13 mouse cellular contexts compared by ENCODE assay signal in the genomic region with DNA sequence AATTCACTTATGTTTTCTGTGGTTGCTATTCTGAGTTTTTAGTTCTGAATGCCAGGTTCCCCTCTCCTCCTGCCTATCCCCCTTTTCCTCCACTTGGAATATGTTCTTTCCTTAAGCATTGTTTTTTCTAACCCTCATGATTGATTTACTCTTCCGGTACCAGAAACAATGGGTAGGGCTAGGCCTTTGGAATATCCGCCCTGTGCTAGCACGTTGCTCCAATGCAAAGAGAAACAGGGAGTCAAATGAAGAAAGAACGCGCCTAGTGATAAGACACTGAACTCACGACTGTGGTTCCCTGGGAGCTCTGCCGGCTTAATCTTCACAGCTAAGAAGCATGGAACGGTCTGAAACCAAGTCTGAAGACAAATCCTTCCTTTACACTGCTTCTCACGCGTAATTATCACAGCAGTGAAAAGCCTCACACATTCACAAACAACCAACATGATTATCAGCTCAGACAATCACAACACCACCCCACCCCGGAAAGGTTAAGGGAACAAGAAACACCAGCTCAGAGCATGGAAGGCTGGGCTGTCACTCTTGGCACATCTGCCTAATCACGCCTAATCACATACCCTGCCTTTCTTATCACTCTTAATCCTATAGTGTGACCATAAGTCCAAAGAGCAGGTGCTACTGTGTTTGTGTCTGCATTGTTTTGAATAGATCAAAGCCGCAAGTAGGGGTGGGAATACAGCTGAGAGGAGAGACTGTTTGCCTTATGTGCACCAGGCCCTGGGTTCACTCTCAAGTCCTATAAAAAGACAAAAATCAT.
A peak's percentile ranks its signal among the peaks of the same experiment; 100 is the strongest.
DNase-seq lines count a peak whose midpoint lies in the region; ATAC-seq and TF ChIP-seq lines count a peak whose summit lies in the region.
"Had no signal": no experiment of that assay in that cellular context is flagged by ENCODE, and none has a peak within 500 bp of the region (broad histone marks: within the 10 kb centered on the region; RNA-seq: fewer than 3 reads in every experiment).

No protein-coding gene starts in this region.

- no peak overlapping the region for H3K4me2 ChIP-seq in embryonic facial prominence, embryonic 13.5 days
- H3K4me2 ChIP-seq in heart, embryonic 14.5 days (ENCODE audit: low read length), result no peak overlapping the region
- H3K4me2 ChIP-seq in midbrain, embryonic 15.5 days, result no peak overlapping the region
- H3K4me2 ChIP-seq: liver, embryonic 11.5 days had no signal

- no peak overlapping the region for H3K9ac ChIP-seq in embryonic facial prominence, embryonic 13.5 days
- H3K9ac ChIP-seq in heart, embryonic 14.5 days (ENCODE audit: low read length), result no peak overlapping the region
- no peak overlapping the region for H3K9ac ChIP-seq in midbrain, embryonic 15.5 days

- no peak for TF ChIP-seq POLR2A in small intestine, adult 2 months (IDR thresholded peaks at IDR 0.05; ENCODE audit: low read depth, low read length)

- no peak for TF ChIP-seq CTCF in small intestine, adult 2 months (IDR thresholded peaks at IDR 0.05; ENCODE audit: extremely low read depth, insufficient read length, insufficient replicate concordance, low read depth, low read length)

- peaks cover 20% of the 10 kb centered on the region for H3K4me1 ChIP-seq in embryonic facial prominence, embryonic 13.5 days
- H3K4me1 ChIP-seq in embryonic facial prominence, embryonic 10.5 days, result peaks cover 22% of the 10 kb centered on the region
- peaks cover 27 to 40% of the 10 kb centered on the region in 2 experiments for H3K4me1 ChIP-seq in heart, embryonic 14.5 days (ENCODE audit: control insufficient read depth in 2 of 2, insufficient read depth in 2 of 2, low read length in 2 of 2)
- H3K4me1 ChIP-seq in midbrain, embryonic 10.5 days, result peaks cover 41% of the 10 kb centered on the region
- peaks cover 14% of the 10 kb centered on the region for H3K4me1 ChIP-seq in midbrain, embryonic 15.5 days
- peaks cover 22% of the 10 kb centered on the region; the same call in 1 of the 2 replicates for H3K4me1 ChIP-seq in small intestine, adult 2 months (ENCODE audit: control insufficient read depth, insufficient read depth, insufficient read length, low read length)

- 73% methylated on average over 13 of the region's 13 CpGs for WGBS in embryonic facial prominence, embryonic 13.5 days
- WGBS in embryonic facial prominence, embryonic 10.5 days, result 66% methylated on average over 13 of the region's 13 CpGs
- 30% methylated on average over 13 of the region's 13 CpGs for WGBS in heart, embryonic 14.5 days
- whole genome bisulfite sequencing in midbrain, embryonic 10.5 days, result 36% methylated on average over 13 of the region's 13 CpGs
- WGBS in midbrain, embryonic 15.5 days, result 31% methylated on average over 13 of the region's 13 CpGs
- WGBS in small intestine, adult 2 months, result 18% methylated on average over 13 of the region's 13 CpGs

- ATAC-seq in embryonic facial prominence, embryonic 13.5 days (ENCODE audit: insufficient number of reproducible peaks, insufficient read depth, low FRiP score, low TSS enrichment, low read depth), result no peak
- no peak for ATAC-seq in heart, embryonic 14.5 days (ENCODE audit: insufficient number of reproducible peaks, insufficient read depth, low FRiP score, low read depth)
- ATAC-seq in midbrain, embryonic 15.5 days (replicated peaks), result no peak
- ATAC-seq: hindbrain, postnatal 0 days had no signal

- no peak overlapping the region for H3K4me3 ChIP-seq in embryonic facial prominence, embryonic 13.5 days
- H3K4me3 ChIP-seq in embryonic facial prominence, embryonic 10.5 days, result no peak overlapping the region
- no peak overlapping the region for H3K4me3 ChIP-seq in heart, embryonic 14.5 days (ENCODE audit: control insufficient read depth in 1 of 2, insufficient read depth in 1 of 2, low read depth in 1 of 2, low read length in 2 of 2)
- no peak overlapping the region for H3K4me3 ChIP-seq in midbrain, embryonic 10.5 days
- H3K4me3 ChIP-seq in midbrain, embryonic 15.5 days, result no peak overlapping the region
- H3K4me3 ChIP-seq in small intestine, adult 2 months (ENCODE audit: low read depth, low read length), result no peak overlapping the region

- H3K27me3 ChIP-seq in embryonic facial prominence, embryonic 13.5 days, result no peaks in the 10 kb centered on the region
- H3K27me3 ChIP-seq in embryonic facial prominence, embryonic 10.5 days (replicated peaks; ENCODE audit: low read depth, poor library complexity, severe bottlenecking), result 0 out of 2 replicates have a peak, but pooled peaks cover 8% of the 10 kb centered on the region
- H3K27me3 ChIP-seq in heart, embryonic 14.5 days (ENCODE audit: control insufficient read depth, insufficient read depth, low read length), result no peaks in the 10 kb centered on the region
- peaks cover 72% of the 10 kb centered on the region for H3K27me3 ChIP-seq in midbrain, embryonic 10.5 days (ENCODE audit: low read depth, poor library complexity, severe bottlenecking)
- no peaks in the 10 kb centered on the region for H3K27me3 ChIP-seq in midbrain, embryonic 15.5 days (replicated peaks)
- no peaks in the 10 kb centered on the region for H3K27me3 ChIP-seq in small intestine, adult 2 months (ENCODE audit: control insufficient read depth, insufficient read depth, low read length)

- no peaks in the 10 kb centered on the region for H3K9me3 ChIP-seq in embryonic facial prominence, embryonic 13.5 days
- H3K9me3 ChIP-seq in embryonic facial prominence, embryonic 10.5 days, result 0 out of 2 replicates have a peak, but pooled peaks cover 9% of the 10 kb centered on the region
- H3K9me3 ChIP-seq in heart, embryonic 14.5 days (ENCODE audit: control insufficient read depth, low read length), result 0 out of 2 replicates have a peak, but pooled peaks cover 4% of the 10 kb centered on the region
- peaks cover 14% of the 10 kb centered on the region for H3K9me3 ChIP-seq in midbrain, embryonic 10.5 days (replicated peaks)
- no peaks in the 10 kb centered on the region for H3K9me3 ChIP-seq in midbrain, embryonic 15.5 days

- DNase-seq in embryonic facial prominence, embryonic 10.5 days (ENCODE audit: low spot score), result no peak
- no peak for DNase-seq in heart, adult 8-10 months (ENCODE audit: low spot score)
- DNase-seq in midbrain, embryonic 10.5 days (ENCODE audit: low spot score), result no peak
- no peak for DNase-seq in adrenal gland, adult 8-10 months
- DNase-seq: adrenal gland, postnatal 10 days; cerebellum, postnatal 25 days; thymus, adult 2 months had no signal

- peak overlapping the region; percentile 33; the same call in 1 of the 2 replicates for H3K27ac ChIP-seq in embryonic facial prominence, embryonic 13.5 days
- H3K27ac ChIP-seq in embryonic facial prominence, embryonic 10.5 days (replicated peaks), result no peak overlapping the region; the same call in 1 of the 2 replicates
- H3K27ac ChIP-seq in heart, embryonic 14.5 days (replicated peaks in 1 of 2; ENCODE audit: control insufficient read depth in 1 of 2, insufficient read depth in 1 of 2, low read depth in 2 of 2, low read length in 2 of 2), result peak overlapping the region; percentile 14 to 68; a peak in 3 of 4 replicates
- H3K27ac ChIP-seq in midbrain, embryonic 10.5 days (replicated peaks), result peak overlapping the region; percentile 70
- no peak overlapping the region for H3K27ac ChIP-seq in midbrain, embryonic 15.5 days
- H3K27ac ChIP-seq in small intestine, adult 2 months (ENCODE audit: insufficient read depth, low read depth, low read length), result peak overlapping the region; percentile 84
- H3K27ac ChIP-seq: hindbrain, postnatal 0 days had no signal

- no peaks in the 10 kb centered on the region for H3K36me3 ChIP-seq in embryonic facial prominence, embryonic 13.5 days
- no peaks in the 10 kb centered on the region for H3K36me3 ChIP-seq in embryonic facial prominence, embryonic 10.5 days (replicated peaks)
- no peaks in the 10 kb centered on the region for H3K36me3 ChIP-seq in heart, embryonic 14.5 days (ENCODE audit: control insufficient read depth, insufficient read depth, low read length)
- no peaks in the 10 kb centered on the region for H3K36me3 ChIP-seq in midbrain, embryonic 10.5 days
- H3K36me3 ChIP-seq in midbrain, embryonic 15.5 days (replicated peaks), result no peaks in the 10 kb centered on the region
- no peaks in the 10 kb centered on the region for H3K36me3 ChIP-seq in small intestine, adult 2 months (ENCODE audit: control insufficient read depth, insufficient read depth, low read length)

Comparison
In these comparisons a context has a peak if more than half of its experiments do, and no peak if none do; other contexts are left out.
1. H3K27ac ChIP-seq: peak in embryonic facial prominence, embryonic 13.5 days (single experiment), heart, embryonic 14.5 days (2 of 2), midbrain, embryonic 10.5 days (single experiment) and small intestine, adult 2 months (single experiment); none in embryonic facial prominence, embryonic 10.5 days (single experiment) and midbrain, embryonic 15.5 days (single experiment).